Mouse (Mus musculus): ENCODE results near the gene Kdf1.

DNA sequence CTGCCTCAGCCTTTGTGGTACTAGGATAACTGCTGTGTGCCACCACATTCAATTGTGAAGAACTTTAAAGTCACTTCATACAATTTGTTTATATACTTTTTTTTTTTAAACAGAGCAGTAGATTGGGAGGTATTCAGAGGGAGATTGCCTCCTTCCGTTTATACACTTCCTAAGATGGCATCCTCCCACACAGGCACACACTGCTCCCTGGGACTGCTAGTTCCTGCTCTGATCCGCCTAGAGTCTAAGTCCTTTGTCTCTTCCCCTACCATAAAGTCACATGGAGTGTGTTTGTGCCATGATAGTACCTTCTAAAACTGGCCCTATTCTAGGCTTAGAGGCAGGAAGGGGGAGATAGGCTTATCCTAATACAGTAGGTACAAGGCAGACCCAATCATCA is 2.7 kb downstream of the Kdf1 start:
- TF ChIP-seq GATA1 (IDR thresholded peaks at IDR 0.05; ENCODE audit: low read length) (no peak), TAL1 (IDR thresholded peaks at IDR 0.05; ENCODE audit: low read length) (no peak)

All from erythroblast, embryonic 14.5 days (primary cell).